Mouse (Mus musculus) myocyte (in vitro differentiated cells): Measurements from ENCODE around the gene Gchfr. TPM values are rescaled to one million over a fixed set of nuclear protein-coding genes. Genes with fewer than 3 reads are reported as not detected.

ENCODE experiments used
- H3K27me3 ChIP-seq: one replicate; pipeline ENCODE4 v1.6.1; 2011; ENCODE audit not compliant: control insufficient read depth, insufficient read depth, insufficient read length
- H3K36me3 ChIP-seq: one replicate; pipeline ENCODE4 v1.6.1; 2011; ENCODE audit not compliant: control insufficient read depth, insufficient read depth
- H3K4me2 ChIP-seq: one replicate; pipeline ENCODE4 v1.6.1; 2011; ENCODE audit warnings: low read depth, control low read depth
- H3K4me3 ChIP-seq: one replicate; pipeline ENCODE4 v1.5.1; 2011; ENCODE audit warnings: mild to moderate bottlenecking, control low read depth, moderate library complexity
- H3K79me2 ChIP-seq: one replicate; pipeline ENCODE4 v1.6.1; 2011; ENCODE audit not compliant: control insufficient read depth, insufficient read depth
- H3ac ChIP-seq: one replicate; pipeline ENCODE4 v1.6.1; 2011; ENCODE audit not compliant: control insufficient read depth, insufficient read length
- CEBPB ChIP-seq: IDR thresholded peaks from 2 replicates; pipeline ENCODE4 v1.6.1; 2011; ENCODE audit warnings: mild to moderate bottlenecking, moderate library complexity; ENCODE audit not compliant: poor library complexity, insufficient read depth, severe bottlenecking
- E2F4 ChIP-seq: IDR thresholded peaks from one replicate; pipeline ENCODE4 v1.6.1; 2011; ENCODE audit warnings: mild to moderate bottlenecking, control low read depth, moderate library complexity; ENCODE audit not compliant: insufficient read depth
- MAX ChIP-seq: IDR thresholded peaks from one replicate; pipeline ENCODE4 v1.6.1; 2011; ENCODE audit warnings: low read depth, mild to moderate bottlenecking, control low read depth
- MYOD1 ChIP-seq, 3 experiments: IDR thresholded peaks; one replicate each; pipeline ENCODE4 v1.6.1; 2011; ENCODE audit warnings: control low read depth in 2 of 3, low read depth in 2 of 3, mild to moderate bottlenecking in 2 of 3, moderate library complexity in 1 of 3; ENCODE audit not compliant: insufficient read length in 2 of 3, control insufficient read depth in 1 of 3
- MYOG ChIP-seq, 3 experiments: IDR thresholded peaks; one replicate each; pipeline ENCODE4 v1.6.1; 2011; ENCODE audit warnings: control low read depth in 2 of 3, low read depth in 2 of 3, mild to moderate bottlenecking in 2 of 3; ENCODE audit not compliant: insufficient read length in 2 of 3, control insufficient read depth in 1 of 3, insufficient read depth in 1 of 3
- POLR2A ChIP-seq: IDR thresholded peaks from one replicate; pipeline ENCODE4 v1.6.1; 2011; ENCODE audit warnings: low read depth, mild to moderate bottlenecking, control low read depth, moderate library complexity; ENCODE audit not compliant: insufficient read length
- POLR2AphosphoS2 ChIP-seq: IDR thresholded peaks from one replicate; pipeline ENCODE4 v1.6.1; 2011; ENCODE audit warnings: low read depth, control low read depth; ENCODE audit not compliant: insufficient read length
- REST ChIP-seq: IDR thresholded peaks from one replicate; pipeline ENCODE4 v1.6.1; 2011; ENCODE audit warnings: mild to moderate bottlenecking, control low read depth, moderate library complexity; ENCODE audit not compliant: insufficient read depth, insufficient read length
- SRF ChIP-seq: IDR thresholded peaks from one replicate; pipeline ENCODE4 v1.6.1; 2011; ENCODE audit warnings: low read depth; ENCODE audit not compliant: control insufficient read depth, insufficient read length
- TCF12 ChIP-seq: IDR thresholded peaks from one replicate; pipeline ENCODE4 v1.6.1; 2011; ENCODE audit warnings: mild to moderate bottlenecking, control low read depth; ENCODE audit not compliant: poor library complexity, insufficient read depth, severe bottlenecking
- TCF3 ChIP-seq: IDR thresholded peaks from one replicate; pipeline ENCODE4 v1.6.1; 2011; ENCODE audit warnings: low read depth, control low read depth; ENCODE audit not compliant: insufficient read length
- USF1 ChIP-seq: IDR thresholded peaks from one replicate; pipeline ENCODE4 v1.6.1; 2011; ENCODE audit warnings: low read depth, mild to moderate bottlenecking, control low read depth, moderate library complexity
- polyA plus RNA-seq: library from polyadenylated mRNA; unstranded; fragments of >200 nt; fragmentation: generic; extraction: Trizol; gene quantifications from one replicate; pipeline ENCODE4 v1.2.1, GENCODE M21; 2012; ENCODE audit warnings: missing spikeins

The Gchfr gene
- polyA plus RNA-seq, 1 experiment, result 90.4 TPM

GRCm38 (mm10) chr2:119163999-119164398 is 3.6 kb upstream of the Gchfr start:
- Histone ChIP-seq H3K27me3 (no peaks in the 10 kb centered on the region), H3K36me3 (no peaks in the 10 kb centered on the region), H3ac (no peak overlapping the region), H3K4me2 (no peak overlapping the region), H3K79me2 (no peaks in the 10 kb centered on the region), H3K4me3 (no peak overlapping the region)
- no peak for TF ChIP-seq REST
- TF ChIP-seq CEBPB, result no peak
- no peak for TF ChIP-seq SRF
- no peak for TF ChIP-seq TCF12
- no peak for TF ChIP-seq USF1
- no peak for TF ChIP-seq E2F4
- no peak for TF ChIP-seq MYOG (IDR thresholded peaks at IDR 0.05; ENCODE audit: control insufficient read depth in 1 of 3, insufficient read depth in 1 of 3, insufficient read length in 2 of 3, low read depth in 2 of 3)
- no peak for TF ChIP-seq MAX
- no peak for TF ChIP-seq TCF3
- no peak for TF ChIP-seq MYOD1 (IDR thresholded peaks at IDR 0.05; ENCODE audit: control insufficient read depth in 1 of 3, insufficient read length in 2 of 3, low read depth in 2 of 3)

GRCm38 (mm10) chr2:119165401-119165800 is 2.2 kb upstream of the Gchfr start:
- TF ChIP-seq REST (no peak), MYOG (IDR thresholded peaks at IDR 0.05; ENCODE audit: control insufficient read depth in 1 of 3, insufficient read depth in 1 of 3, insufficient read length in 2 of 3, low read depth in 2 of 3) (no peak), MYOD1 (IDR thresholded peaks at IDR 0.05; ENCODE audit: control insufficient read depth in 1 of 3, insufficient read length in 2 of 3, low read depth in 2 of 3) (no peak), TCF12 (no peak), CEBPB (no peak), POLR2A (no peak), E2F4 (no peak), SRF (no peak), USF1 (no peak), MAX (no peak), TCF3 (no peak), POLR2AphosphoS2 (no peak)
- Histone ChIP-seq H3K4me3 (no peak overlapping the region), H3K27me3 (no peaks in the 10 kb centered on the region), H3K79me2 (no peaks in the 10 kb centered on the region), H3ac (no peak overlapping the region), H3K36me3 (no peaks in the 10 kb centered on the region), H3K4me2 (no peak overlapping the region)

GRCm38 (mm10) chr2:119167866-119168256 is 288 bp downstream of the Gchfr start:
- Histone ChIP-seq H3K4me3 (peak overlapping the region; percentile 47), H3K4me2 (peak overlapping the region; percentile 98), H3K27me3 (no peaks in the 10 kb centered on the region), H3K79me2 (no peaks in the 10 kb centered on the region), H3ac (peak overlapping the region; percentile 14), H3K36me3 (no peaks in the 10 kb centered on the region)
- TF ChIP-seq TCF12, result no peak
- no peak for TF ChIP-seq SRF
- TF ChIP-seq MAX, result no peak
- no peak for TF ChIP-seq REST
- no peak for TF ChIP-seq E2F4
- TF ChIP-seq TCF3, result no peak
- no peak for TF ChIP-seq CEBPB
- TF ChIP-seq MYOD1 (IDR thresholded peaks at IDR 0.05; ENCODE audit: control insufficient read depth in 1 of 3, insufficient read length in 2 of 3, low read depth in 2 of 3), result no peak
- no peak for TF ChIP-seq USF1
- TF ChIP-seq POLR2A, result no peak
- TF ChIP-seq MYOG (IDR thresholded peaks at IDR 0.05; ENCODE audit: control insufficient read depth in 1 of 3, insufficient read depth in 1 of 3, insufficient read length in 2 of 3, low read depth in 2 of 3), result no peak

- Histone ChIP-seq H3K4me2 (peak overlapping the region; percentile 25), H3K36me3 (no peaks in the 10 kb centered on the region), H3K79me2 (no peaks in the 10 kb centered on the region), H3ac (no peak overlapping the region), H3K27me3 (no peaks in the 10 kb centered on the region), H3K4me3 (no peak overlapping the region)
- no peak for TF ChIP-seq E2F4
- no peak for TF ChIP-seq TCF3
- no peak for TF ChIP-seq MYOD1 (IDR thresholded peaks at IDR 0.05; ENCODE audit: control insufficient read depth in 1 of 3, insufficient read length in 2 of 3, low read depth in 2 of 3)
- no peak for TF ChIP-seq POLR2A
- TF ChIP-seq SRF, result no peak
- TF ChIP-seq CEBPB, result no peak
- no peak for TF ChIP-seq USF1
- no peak for TF ChIP-seq MYOG (IDR thresholded peaks at IDR 0.05; ENCODE audit: control insufficient read depth in 1 of 3, insufficient read depth in 1 of 3, insufficient read length in 2 of 3, low read depth in 2 of 3)
- no peak for TF ChIP-seq MAX
These were observed 2.7 kb downstream of the Gchfr start for GRCm38 (mm10) chr2:119170282-119170681.

GRCm38 (mm10) chr2:119171574-119171973 is 4.0 kb downstream of the Gchfr start:
- no peak overlapping the region for H3K4me3 ChIP-seq
- no peaks in the 10 kb centered on the region for H3K36me3 ChIP-seq
- peaks cover 5% of the 10 kb centered on the region for H3K79me2 ChIP-seq
- no peak for TF ChIP-seq SRF
- peak; percentile 12 for TF ChIP-seq TCF12
- TF ChIP-seq E2F4, result no peak
- TF ChIP-seq TCF3, result peak; percentile 36
- no peak for TF ChIP-seq USF1
- no peak for TF ChIP-seq POLR2AphosphoS2
- TF ChIP-seq MAX, result no peak
- peak; percentile 34 to 84 (median 84) for TF ChIP-seq MYOD1 (IDR thresholded peaks at IDR 0.05; ENCODE audit: control insufficient read depth in 1 of 3, insufficient read length in 2 of 3, low read depth in 2 of 3)
- TF ChIP-seq MYOG (IDR thresholded peaks at IDR 0.05; ENCODE audit: control insufficient read depth in 1 of 3, insufficient read depth in 1 of 3, insufficient read length in 2 of 3, low read depth in 2 of 3), result peak in 1 of 3 experiments; percentile 74
- TF ChIP-seq REST, result no peak
- TF ChIP-seq POLR2A, result no peak
- TF ChIP-seq CEBPB, result 0 out of 2 replicates have a peak, but pooled peaks have one; percentile 38
- peak overlapping the region; percentile 80 for H3K4me2 ChIP-seq
- no peak overlapping the region for H3ac ChIP-seq
- no peaks in the 10 kb centered on the region for H3K27me3 ChIP-seq
